Comparison of ENCODE assay signal across 8 mouse cellular contexts in the genomic region with DNA sequence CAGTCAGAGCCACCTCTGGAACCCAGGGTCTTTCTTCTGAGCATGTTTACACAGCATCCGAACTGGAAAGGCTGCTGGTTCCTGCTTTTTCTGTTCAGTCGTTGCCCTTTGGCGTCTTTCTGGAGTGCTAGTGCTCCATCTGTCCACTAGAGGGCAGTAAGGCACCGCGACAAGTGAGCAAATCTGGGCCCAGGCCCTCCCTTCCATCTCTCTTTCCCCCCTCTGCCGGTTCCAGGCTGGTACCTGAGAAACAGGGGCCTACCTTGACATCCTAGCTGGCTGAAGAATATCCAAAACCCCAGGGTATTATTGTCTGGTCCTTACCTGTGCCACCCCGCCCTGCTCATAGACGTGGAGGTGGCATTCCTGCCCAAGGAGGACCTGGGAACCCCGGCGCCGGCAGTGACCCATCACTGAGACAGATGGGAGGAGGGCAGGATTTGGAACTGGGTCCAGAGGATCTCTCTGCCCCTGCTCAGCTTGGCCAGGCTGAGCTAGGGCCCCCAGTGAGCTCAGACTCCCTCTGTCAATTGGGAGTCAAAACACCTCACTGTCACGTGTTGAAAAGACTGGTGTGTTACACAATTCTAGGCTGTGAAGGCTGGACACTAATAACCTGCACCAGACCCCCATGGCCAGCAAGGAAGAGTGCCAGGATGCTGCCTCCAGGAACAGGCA. TPM values are rescaled to one million over a fixed set of nuclear protein-coding genes. Genes with fewer than 3 reads are reported as not detected.
DNase-seq lines count a peak whose midpoint lies in the region; ATAC-seq and TF ChIP-seq lines count a peak whose summit lies in the region.

No protein-coding gene starts in this region.

- peak; percentile 92 for TF ChIP-seq CTCF in testis, adult 2 months (IDR thresholded peaks at IDR 0.05; ENCODE audit: control insufficient read depth, insufficient read depth, insufficient replicate concordance, low read depth, low read length)

- H3K36me3 ChIP-seq in limb, embryonic 14.5 days (ENCODE audit: control insufficient read depth, insufficient read depth, low read length), result no peaks in the 10 kb centered on the region
- H3K36me3 ChIP-seq in testis, adult 2 months (ENCODE audit: control insufficient read depth, insufficient read depth, low read length), result no peaks in the 10 kb centered on the region

- ATAC-seq in limb, embryonic 14.5 days (ENCODE audit: low FRiP score, low read depth), result no peak

- DNase-seq in 416B (ENCODE audit: low read depth), result peak; percentile 81
- DNase-seq in adrenal gland, adult (ENCODE audit: inconsistent age in 2 of 2, low spot score in 1 of 2), result peak; percentile 69 to 91
- DNase-seq in embryo, embryonic 10 days (ENCODE audit: low spot score), result peak; percentile 93
- DNase-seq in gastrocnemius, postnatal 25 days, result peak; percentile 64
- peak; percentile 82 for DNase-seq in kidney, adult 9 months
- peak; percentile 86 for DNase-seq in limb, embryonic 14.5 days (ENCODE audit: low spot score)
- peak; percentile 80 for DNase-seq in neural tube, embryonic 10.5 days (ENCODE audit: extremely low spot score, low spot score)

- 0 out of 2 replicates have a peak overlapping the region, but pooled peaks have one; percentile 16 for H3K9ac ChIP-seq in limb, embryonic 14.5 days (ENCODE audit: low read depth, low read length, severe bottlenecking)

- TF ChIP-seq POLR2A in limb, embryonic 14.5 days (IDR thresholded peaks at IDR 0.05; ENCODE audit: borderline replicate concordance, extremely low read depth, insufficient read depth, insufficient read length), result no peak
- no peak for TF ChIP-seq POLR2A in testis, adult 2 months (IDR thresholded peaks at IDR 0.05; ENCODE audit: control insufficient read depth, low read depth, low read length)

- H3K4me2 ChIP-seq in limb, embryonic 14.5 days (replicated peaks; ENCODE audit: low read depth, low read length, severe bottlenecking), result no peak overlapping the region

- 35% methylated on average over 12 of the region's 12 CpGs for WGBS in limb, embryonic 14.5 days

- no peaks in the 10 kb centered on the region for H3K27me3 ChIP-seq in limb, embryonic 14.5 days (ENCODE audit: control insufficient read depth, insufficient read depth, low read length)
- no peaks in the 10 kb centered on the region for H3K27me3 ChIP-seq in testis, adult 2 months (ENCODE audit: control insufficient read depth, insufficient read depth, low read length)

- no peak overlapping the region for H3K27ac ChIP-seq in limb, embryonic 14.5 days (replicated peaks; ENCODE audit: low read depth, low read length)
- no peak overlapping the region for H3K27ac ChIP-seq in testis, adult 2 months (ENCODE audit: control insufficient read depth, insufficient read depth, low read depth, low read length)

- no peaks in the 10 kb centered on the region for H3K9me3 ChIP-seq in limb, embryonic 14.5 days (ENCODE audit: control insufficient read depth, low read length)

- no peak overlapping the region for H3K4me3 ChIP-seq in limb, embryonic 14.5 days (replicated peaks; ENCODE audit: low read length)
- H3K4me3 ChIP-seq in testis, adult 2 months (ENCODE audit: control insufficient read depth, low read depth, low read length), result no peak overlapping the region

- 0 out of 2 replicates have a peak, but pooled peaks cover 2% of the 10 kb centered on the region for H3K4me1 ChIP-seq in limb, embryonic 14.5 days (ENCODE audit: control insufficient read depth, insufficient read depth, low read length)
- peaks cover 11% of the 10 kb centered on the region for H3K4me1 ChIP-seq in testis, adult 2 months (ENCODE audit: control insufficient read depth, insufficient read depth, low read length)

RNA-seq across cellular contexts. Expression of a gene that starts 2.5 kb away (rescaled TPM):
- 1 to 10 TPM; 4.7 to 6.1 TPM for total RNA-seq in gastrocnemius, postnatal 25 days (2021)
- 6.5 and 6.9 TPM in 2 replicates for polyA plus RNA-seq in limb, embryonic 14.5 days (2012; rRNA removed)
- 3.4 and 4.1 TPM in 2 replicates for polyA plus RNA-seq in limb, embryonic 14.5 days (2014; fragmentation: Nextera tagmentation; extraction: Ambion mirVana)
- 2.1 and 2.5 TPM in 2 replicates for polyA plus RNA-seq in testis, adult 2 months (2012; rRNA removed)

RNA-seq across cellular contexts. Expression of a gene that starts 10.3 kb away (rescaled TPM):
- not detected for total RNA-seq in gastrocnemius, postnatal 25 days (2021)
- not detected in 2 replicates for polyA plus RNA-seq in limb, embryonic 14.5 days (2012; rRNA removed)
- polyA plus RNA-seq in limb, embryonic 14.5 days (2014; fragmentation: Nextera tagmentation; extraction: Ambion mirVana), result not detected in 2 replicates
- 5.3 and 6.1 TPM in 2 replicates for polyA plus RNA-seq in testis, adult 2 months (2012; rRNA removed)

RNA-seq across cellular contexts. Expression of a gene that starts 21.8 kb away (rescaled TPM):
- total RNA-seq in gastrocnemius, postnatal 25 days (2021), result under 1 TPM in 1 of 2 experiments, not detected in 1; 0.86 TPM
- polyA plus RNA-seq in limb, embryonic 14.5 days (2012; rRNA removed), result 128 and 138 TPM in 2 replicates
- 267 and 276 TPM in 2 replicates for polyA plus RNA-seq in limb, embryonic 14.5 days (2014; fragmentation: Nextera tagmentation; extraction: Ambion mirVana)
- 46.1 and 46.3 TPM in 2 replicates for polyA plus RNA-seq in testis, adult 2 months (2012; rRNA removed)

RNA-seq across cellular contexts. Expression of a gene that starts 44.9 kb away (rescaled TPM):
- total RNA-seq in gastrocnemius, postnatal 25 days (2021), result 1 to 10 TPM; 2.8 to 4.3 TPM
- 160 and 175 TPM in 2 replicates for polyA plus RNA-seq in limb, embryonic 14.5 days (2012; rRNA removed)
- polyA plus RNA-seq in limb, embryonic 14.5 days (2014; fragmentation: Nextera tagmentation; extraction: Ambion mirVana), result 128 and 132 TPM in 2 replicates
- 4.8 and 5.8 TPM in 2 replicates for polyA plus RNA-seq in testis, adult 2 months (2012; rRNA removed)

RNA-seq across cellular contexts. Expression of a gene that starts 45.1 kb away (rescaled TPM):
- 1 to 10 TPM; 1.9 to 3.1 TPM for total RNA-seq in gastrocnemius, postnatal 25 days (2021)
- 10.4 TPM in 2 replicates for polyA plus RNA-seq in limb, embryonic 14.5 days (2012; rRNA removed)
- polyA plus RNA-seq in limb, embryonic 14.5 days (2014; fragmentation: Nextera tagmentation; extraction: Ambion mirVana), result 4.6 and 5.3 TPM in 2 replicates
- 4.0 and 5.7 TPM in 2 replicates for polyA plus RNA-seq in testis, adult 2 months (2012; rRNA removed)
